Mouse (Mus musculus) embryonic facial prominence, embryonic 12.5 days (tissue): ENCODE measurements around the gene Hmgxb4. TPM values are rescaled to one million over a fixed set of nuclear protein-coding genes. Genes with fewer than 3 reads are reported as not detected.
"Not testable (repeated sequence)": the region's sequence is repeated elsewhere in the genome, so short reads cannot be mapped to it uniquely, and the experiment has no call there.

Source experiments
- ATAC-seq: fragments of 200-750 bp; cut with Nextera tagmentation; 2 replicates; pipeline ENCODE4 v1.8.0; 2017; ENCODE audit not compliant: insufficient number of reproducible peaks, insufficient read depth, low FRiP score, low TSS enrichment
- H3K27ac ChIP-seq: fragments of 300-500 bp; sonication (generic); 2 replicates; pipeline ENCODE4 v1.5.1; 2016; ENCODE audit warnings: mild to moderate bottlenecking
- H3K27me3 ChIP-seq: fragments of 300-500 bp; sonication (generic); 2 replicates; pipeline ENCODE4 v1.6.1; 2016; ENCODE audit warnings: mild to moderate bottlenecking, moderate library complexity
- H3K36me3 ChIP-seq: fragments of 300-500 bp; sonication (generic); 2 replicates; pipeline ENCODE4 v1.6.1; 2016; ENCODE audit warnings: mild to moderate bottlenecking
- H3K4me1 ChIP-seq: fragments of 300-500 bp; sonication (generic); 2 replicates; pipeline ENCODE4 v1.6.1; 2016
- H3K4me2 ChIP-seq: fragments of 300-500 bp; sonication (generic); replicated peaks from 2 replicates; pipeline ENCODE4 v1.6.1; 2016; ENCODE audit warnings: mild to moderate bottlenecking, moderate library complexity
- H3K4me3 ChIP-seq: fragments of 300-500 bp; sonication (generic); 2 replicates; pipeline ENCODE4 v1.5.1; 2016; ENCODE audit warnings: mild to moderate bottlenecking
- H3K9ac ChIP-seq: fragments of 300-500 bp; sonication (generic); 2 replicates; pipeline ENCODE4 v1.6.1; 2016; ENCODE audit warnings: mild to moderate bottlenecking, moderate library complexity
- H3K9me3 ChIP-seq: fragments of 300-500 bp; sonication (generic); 2 replicates; pipeline ENCODE4 v1.6.1; 2016; ENCODE audit warnings: mild to moderate bottlenecking, moderate library complexity
- WGBS: fragments of 180-500 bp; shearing (Covaris S2); methylation state at CpG from one replicate; pipeline ENCODE4 v1.1.7; 2016; 5-methylcytosine and 5-hydroxymethylcytosine counted together
- polyA plus RNA-seq: library from polyadenylated mRNA; unstranded; fragments of >200 nt; fragmentation: Nextera tagmentation; extraction: Ambion mirVana; gene quantifications from 2 replicates; pipeline ENCODE4 v1.2.1, GENCODE M21; 2016

Gene Hmgxb4
- polyA plus RNA-seq: 46.6 and 50.8 TPM in 2 replicates

DNA sequence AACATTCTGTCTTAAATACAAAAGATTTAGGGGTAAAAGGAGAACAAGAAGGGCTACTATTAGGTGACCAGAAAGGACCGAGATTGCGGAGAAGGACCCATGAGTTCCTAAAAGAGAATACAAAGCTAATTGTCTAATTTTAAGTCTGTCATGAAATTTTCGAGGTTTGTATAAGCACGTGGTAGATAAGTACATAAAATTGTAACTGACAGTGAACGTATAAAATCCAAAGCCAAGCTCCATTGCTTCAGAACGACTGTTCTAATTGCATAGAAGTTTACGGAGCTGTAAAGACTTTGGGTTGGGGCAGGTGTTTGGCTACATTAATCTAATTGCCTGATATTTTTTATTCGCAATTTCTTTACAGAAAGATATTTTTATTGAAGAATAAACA is at the start of gene Hmgxb4:
Hmgxb4 (plus strand) TSS at position 276 of the 394 bp plus-strand sequence.
- H3K27me3 ChIP-seq: no peaks in the 10 kb centered on the region
- H3K9ac ChIP-seq: peak within 1 kb of the TSS; percentile 98
- peaks cover 7% of the 10 kb centered on the region; the same call in 1 of the 2 replicates for H3K4me1 ChIP-seq
- 13% methylated on average over 8 of the region's 8 CpGs for WGBS
- no peaks in the 10 kb centered on the region for H3K9me3 ChIP-seq
- H3K4me3 ChIP-seq: peak within 1 kb of the TSS; percentile 81
- H3K27ac ChIP-seq: peak within 1 kb of the TSS; percentile 97
- H3K4me2 ChIP-seq: peak within 1 kb of the TSS; percentile 59
- no peak for ATAC-seq
- no peaks in the 10 kb centered on the region for H3K36me3 ChIP-seq

- no peak overlapping the region for H3K4me2 ChIP-seq
- H3K4me1 ChIP-seq: no peaks in the 10 kb centered on the region
- no peak overlapping the region for H3K4me3 ChIP-seq
- no peaks in the 10 kb centered on the region for H3K27me3 ChIP-seq
- WGBS: 90% methylated on average over 1 of the region's 1 CpGs
- no peak overlapping the region for H3K9ac ChIP-seq
- no peak for ATAC-seq
- no peaks in the 10 kb centered on the region for H3K9me3 ChIP-seq
- no peak overlapping the region for H3K27ac ChIP-seq
- H3K36me3 ChIP-seq: no peaks in the 10 kb centered on the region
Observed at GRCm38 (mm10) chr8:74949445-74949844, 43.7 kb upstream of the Hmgxb4 start.

- H3K9me3 ChIP-seq: no peaks in the 10 kb centered on the region
- H3K4me1 ChIP-seq: no peaks in the 10 kb centered on the region
- ATAC-seq: no peak
- 78% methylated on average over 5 of the region's 5 CpGs for WGBS
- no peak overlapping the region for H3K9ac ChIP-seq
- H3K4me3 ChIP-seq: no peak overlapping the region
- no peaks in the 10 kb centered on the region for H3K27me3 ChIP-seq
- no peaks in the 10 kb centered on the region for H3K36me3 ChIP-seq
- no peak overlapping the region for H3K27ac ChIP-seq
- no peak overlapping the region for H3K4me2 ChIP-seq
Observed at GRCm38 (mm10) chr8:74963983-74964382, 29.2 kb upstream of the Hmgxb4 start.

- not testable (repeated sequence) for H3K4me2 ChIP-seq, H3K9me3 ChIP-seq, H3K36me3 ChIP-seq, H3K4me1 ChIP-seq, H3K27ac ChIP-seq, H3K27me3 ChIP-seq, ATAC-seq, H3K9ac ChIP-seq, H3K4me3 ChIP-seq
- 83% methylated on average over 3 of the region's 3 CpGs for WGBS
Observed at GRCm38 (mm10) chr8:74970286-74970685, 22.9 kb upstream of the Hmgxb4 start.

GRCm38 (mm10) chr8:74971636-74972035 is 21.5 kb upstream of the Hmgxb4 start:
- no peaks in the 10 kb centered on the region for H3K4me1 ChIP-seq
- ATAC-seq: no peak
- no peaks in the 10 kb centered on the region for H3K27me3 ChIP-seq
- H3K9me3 ChIP-seq: no peaks in the 10 kb centered on the region
- no peak overlapping the region for H3K4me2 ChIP-seq
- H3K27ac ChIP-seq: no peak overlapping the region
- WGBS: 72% methylated on average over 4 of the region's 4 CpGs
- H3K9ac ChIP-seq: no peak overlapping the region
- no peak overlapping the region for H3K4me3 ChIP-seq
- H3K36me3 ChIP-seq: no peaks in the 10 kb centered on the region

GRCm38 (mm10) chr8:74972322-74972883 is 20.8 kb upstream of the Hmgxb4 start:
- H3K4me2 ChIP-seq: no peak overlapping the region
- no peaks in the 10 kb centered on the region for H3K27me3 ChIP-seq
- no peaks in the 10 kb centered on the region for H3K36me3 ChIP-seq
- H3K27ac ChIP-seq: no peak overlapping the region
- no peaks in the 10 kb centered on the region for H3K4me1 ChIP-seq
- no peak for ATAC-seq
- no peak overlapping the region for H3K9ac ChIP-seq
- H3K4me3 ChIP-seq: no peak overlapping the region
- WGBS: 84% methylated on average over 7 of the region's 7 CpGs
- no peaks in the 10 kb centered on the region for H3K9me3 ChIP-seq

GRCm38 (mm10) chr8:74973121-74973869 is 19.9 kb upstream of the Hmgxb4 start:
- WGBS: 76% methylated on average over 8 of the region's 8 CpGs
- no peaks in the 10 kb centered on the region for H3K4me1 ChIP-seq
- no peaks in the 10 kb centered on the region for H3K9me3 ChIP-seq
- no peak for ATAC-seq
- H3K36me3 ChIP-seq: no peaks in the 10 kb centered on the region
- H3K4me3 ChIP-seq: no peak overlapping the region
- no peaks in the 10 kb centered on the region for H3K27me3 ChIP-seq
- no peak overlapping the region for H3K9ac ChIP-seq
- no peak overlapping the region for H3K4me2 ChIP-seq
- H3K27ac ChIP-seq: no peak overlapping the region

DNA sequence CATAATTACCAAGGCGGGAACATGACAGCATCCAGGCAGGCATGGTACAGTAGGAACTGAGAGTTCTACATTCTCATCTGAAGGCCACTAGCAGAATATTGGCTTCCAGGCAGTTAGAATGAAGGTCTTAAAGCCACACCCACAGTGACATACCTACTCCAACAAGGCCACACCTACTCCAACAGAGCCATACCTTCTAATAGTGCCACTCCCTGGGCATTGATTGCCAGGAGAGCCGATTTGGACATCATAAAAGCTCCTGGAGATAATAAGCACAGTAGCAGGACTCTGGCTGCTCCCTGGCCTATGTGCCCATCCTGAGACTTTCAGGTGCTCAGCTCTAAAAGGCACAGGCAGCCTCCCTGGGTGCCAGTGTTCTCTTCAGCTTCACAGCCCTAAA is 19.3 kb upstream of the Hmgxb4 start:
- Histone ChIP-seq H3K27ac (no peak overlapping the region), H3K4me2 (no peak overlapping the region), H3K27me3 (no peaks in the 10 kb centered on the region), H3K9ac (no peak overlapping the region), H3K9me3 (no peaks in the 10 kb centered on the region), H3K4me1 (no peaks in the 10 kb centered on the region), H3K36me3 (no peaks in the 10 kb centered on the region), H3K4me3 (no peak overlapping the region)
- 84% methylated on average over 2 of the region's 2 CpGs for WGBS
- ATAC-seq: no peak

- 75% methylated on average over 1 of the region's 1 CpGs for WGBS
- H3K27me3 ChIP-seq: no peaks in the 10 kb centered on the region
- no peaks in the 10 kb centered on the region for H3K9me3 ChIP-seq
- no peak overlapping the region for H3K4me3 ChIP-seq
- H3K4me2 ChIP-seq: no peak overlapping the region
- no peak overlapping the region for H3K9ac ChIP-seq
- H3K4me1 ChIP-seq: no peaks in the 10 kb centered on the region
- no peaks in the 10 kb centered on the region for H3K36me3 ChIP-seq
- H3K27ac ChIP-seq: no peak overlapping the region
- ATAC-seq: no peak
Observed at GRCm38 (mm10) chr8:74977427-74977826, 15.7 kb upstream of the Hmgxb4 start.

DNA sequence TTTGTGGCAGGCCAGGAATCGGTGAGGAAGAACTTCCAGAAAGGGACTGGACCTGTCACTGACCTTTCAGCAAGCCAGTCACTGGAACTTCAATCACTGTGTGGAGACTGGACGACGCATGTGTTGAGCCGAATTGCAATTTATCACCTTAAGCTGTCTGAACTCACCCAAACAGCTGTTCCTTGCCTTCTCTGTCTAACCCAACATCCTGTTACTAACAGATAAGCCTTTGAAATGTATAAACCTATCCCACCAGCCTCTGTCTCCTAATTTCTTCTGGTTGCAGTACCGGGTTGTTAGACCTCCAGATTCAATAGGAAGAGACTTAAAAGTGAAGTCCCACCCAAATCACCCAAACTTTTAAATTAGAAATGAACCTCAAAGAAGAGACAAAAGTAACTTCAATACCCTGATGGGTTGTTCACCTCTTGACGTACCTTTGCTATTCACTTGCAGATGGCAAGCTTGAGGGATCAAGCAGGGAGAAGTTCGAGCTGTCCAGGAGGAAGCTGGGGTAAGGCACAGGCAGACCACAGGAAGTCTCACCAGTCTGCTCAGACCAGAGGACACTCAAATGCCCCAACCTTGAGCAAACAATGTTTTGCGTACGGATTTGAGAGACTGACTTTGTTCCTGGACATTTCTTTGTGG is 13.0 kb upstream of the Hmgxb4 start:
- no peaks in the 10 kb centered on the region for H3K36me3 ChIP-seq
- no peak overlapping the region for H3K27ac ChIP-seq
- 57% methylated on average over 9 of the region's 9 CpGs for WGBS
- H3K9me3 ChIP-seq: no peaks in the 10 kb centered on the region
- H3K4me2 ChIP-seq: no peak overlapping the region
- no peak overlapping the region for H3K9ac ChIP-seq
- no peaks in the 10 kb centered on the region for H3K27me3 ChIP-seq
- no peak overlapping the region for H3K4me3 ChIP-seq
- ATAC-seq: no peak
- no peaks in the 10 kb centered on the region for H3K4me1 ChIP-seq

DNA sequence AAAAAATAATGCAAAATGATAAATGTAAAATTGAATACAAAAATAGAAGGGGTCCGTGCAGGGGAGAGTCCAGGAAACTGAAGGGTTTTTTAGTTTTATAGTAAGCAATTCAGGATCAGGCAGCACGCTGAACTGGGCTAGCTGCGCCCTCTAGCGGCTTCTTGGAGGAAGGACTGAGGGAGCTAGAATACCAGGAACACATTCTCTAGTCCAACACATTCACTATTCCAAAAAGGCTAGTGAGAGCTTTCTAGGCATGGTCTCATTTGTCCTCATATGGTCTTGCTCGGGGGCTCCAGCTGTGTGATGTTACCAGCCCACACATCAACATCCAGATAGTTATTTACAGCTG is 12.5 kb upstream of the Hmgxb4 start:
- H3K9ac ChIP-seq: no peak overlapping the region
- no peaks in the 10 kb centered on the region for H3K9me3 ChIP-seq
- H3K27ac ChIP-seq: no peak overlapping the region
- WGBS: 4% methylated on average over 5 of the region's 5 CpGs
- no peaks in the 10 kb centered on the region for H3K27me3 ChIP-seq
- ATAC-seq: no peak
- H3K4me1 ChIP-seq: no peaks in the 10 kb centered on the region
- no peak overlapping the region for H3K4me3 ChIP-seq
- no peak overlapping the region for H3K4me2 ChIP-seq
- no peaks in the 10 kb centered on the region for H3K36me3 ChIP-seq

DNA sequence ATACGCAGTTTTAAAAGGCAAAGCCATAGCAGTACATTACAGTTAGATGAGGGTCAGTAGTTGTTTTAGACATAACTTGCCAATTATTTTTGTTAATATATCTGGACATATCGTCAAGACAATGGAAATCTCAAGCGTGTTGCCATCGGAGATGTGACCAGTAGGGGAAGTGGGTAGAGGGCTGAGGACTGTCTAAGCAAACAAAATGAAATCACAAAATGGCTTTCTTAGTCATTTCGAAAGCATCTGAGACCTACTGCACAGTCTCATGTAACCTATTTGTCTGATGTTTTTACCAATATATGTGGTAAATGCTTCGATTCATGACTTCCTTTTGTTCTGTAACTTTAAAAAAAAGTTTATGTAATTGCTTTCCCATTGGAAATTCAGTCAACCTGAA is 11.3 kb upstream of the Hmgxb4 start:
- no peaks in the 10 kb centered on the region for H3K9me3 ChIP-seq
- no peak overlapping the region for H3K4me2 ChIP-seq
- no peaks in the 10 kb centered on the region for H3K27me3 ChIP-seq
- H3K27ac ChIP-seq: no peak overlapping the region
- no peak for ATAC-seq
- H3K36me3 ChIP-seq: no peaks in the 10 kb centered on the region
- WGBS: 84% methylated on average over 6 of the region's 6 CpGs
- no peak overlapping the region for H3K4me3 ChIP-seq
- no peaks in the 10 kb centered on the region for H3K4me1 ChIP-seq
- H3K9ac ChIP-seq: no peak overlapping the region
